Mouse (Mus musculus): ENCODE results near the gene Sox8. TPM values are rescaled to one million over a fixed set of nuclear protein-coding genes. Genes with fewer than 3 reads are reported as not detected.

Sox8 gene
- polyA plus RNA-seq, 1 experiment from 2014 or later = 13.1 TPM

- Histone ChIP-seq H3K9ac (peak overlapping the region; percentile 73), H3K4me3 (replicated peaks) (peak overlapping the region; percentile 75), H3K36me3 (no peaks in the 10 kb centered on the region), H3K27ac (replicated peaks) (peak overlapping the region; percentile 73), H3K9me3 (replicated peaks) (no peaks in the 10 kb centered on the region), H3K4me1 (peaks cover 28% of the 10 kb centered on the region), H3K4me2 (replicated peaks) (peak overlapping the region; percentile 87), H3K27me3 (no peaks in the 10 kb centered on the region)
- ATAC-seq (ENCODE audit: insufficient number of reproducible peaks, low FRiP score, low TSS enrichment, low read depth) = peak; percentile 37
- 7% methylated on average over 21 of the region's 21 CpGs for WGBS
Measured at GRCm38 (mm10) chr17:25579332-25580047, 9.0 kb upstream of the Sox8 start.

DNA sequence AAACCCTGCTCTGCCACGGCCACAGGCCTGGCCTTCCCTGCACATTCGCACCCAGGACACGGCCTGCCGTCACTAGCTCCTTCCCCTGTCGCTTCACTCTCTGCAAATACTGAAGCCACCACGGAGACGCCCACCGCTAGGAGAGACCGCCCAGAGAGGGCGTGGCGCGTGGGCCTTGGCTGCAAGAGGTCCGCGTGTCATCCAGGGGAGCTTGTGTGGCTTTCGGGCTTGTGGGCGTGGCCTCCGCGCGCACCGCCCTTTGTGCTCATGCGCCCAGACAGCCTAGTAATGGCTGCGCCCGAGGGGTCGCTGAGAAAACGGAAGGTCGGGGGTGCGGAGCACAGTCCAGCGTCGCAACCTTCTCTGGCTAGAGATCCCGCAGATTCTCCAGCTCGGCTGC lies 8.4 kb upstream of the Sox8 start, which contains the start of gene Lmf1:
TSS of gene Lmf1 (plus strand) at position 166 of the 400 bp plus-strand sequence.
- peaks cover 3% of the 10 kb centered on the region; the same call in 1 of the 2 replicates for H3K27me3 ChIP-seq
- H3K4me3 ChIP-seq (replicated peaks) = peak within 1 kb of the TSS; percentile 75
- peak within 1 kb of the TSS; percentile 87 for H3K4me2 ChIP-seq (replicated peaks)
- H3K9me3 ChIP-seq (replicated peaks) = no peaks in the 10 kb centered on the region
- H3K36me3 ChIP-seq = no peaks in the 10 kb centered on the region
- H3K4me1 ChIP-seq = peaks cover 28% of the 10 kb centered on the region
- peak within 1 kb of the TSS; percentile 73 for H3K9ac ChIP-seq
- peak; percentile 95 for ATAC-seq (ENCODE audit: insufficient number of reproducible peaks, low FRiP score, low TSS enrichment, low read depth)
- peak within 1 kb of the TSS; percentile 73 for H3K27ac ChIP-seq (replicated peaks)
- WGBS = under 1% methylated on average over 31 of the region's 31 CpGs

DNA sequence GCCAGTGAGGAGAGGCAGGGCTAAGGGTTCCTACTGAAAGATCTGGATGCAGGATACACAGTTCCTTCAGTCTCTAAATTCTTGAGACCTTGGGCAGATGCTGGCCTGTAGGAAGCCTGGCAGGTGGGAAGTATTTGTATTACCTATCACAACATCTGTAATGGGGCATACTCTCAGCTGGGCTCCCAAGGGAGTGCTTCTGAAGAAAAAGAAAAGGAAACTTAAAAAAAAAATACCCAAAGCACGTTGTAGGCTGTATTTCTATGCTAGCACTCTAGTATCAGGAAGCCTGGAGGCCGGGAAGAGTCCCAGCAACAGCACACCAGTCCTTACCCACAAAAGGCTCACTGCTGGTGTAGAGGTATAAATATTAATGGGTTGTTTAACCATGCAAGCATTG lies 7.2 kb upstream of the Sox8 start:
- peaks cover 28% of the 10 kb centered on the region for H3K4me1 ChIP-seq
- peaks cover 3% of the 10 kb centered on the region; the same call in 1 of the 2 replicates for H3K27me3 ChIP-seq
- WGBS = 36% methylated on average over 2 of the region's 2 CpGs
- H3K9me3 ChIP-seq (replicated peaks) = no peaks in the 10 kb centered on the region
- no peaks in the 10 kb centered on the region for H3K36me3 ChIP-seq
- no peak overlapping the region for H3K9ac ChIP-seq
- ATAC-seq (ENCODE audit: insufficient number of reproducible peaks, low FRiP score, low TSS enrichment, low read depth) = no peak
- H3K4me3 ChIP-seq (replicated peaks) = no peak overlapping the region
- H3K4me2 ChIP-seq (replicated peaks) = no peak overlapping the region
- H3K27ac ChIP-seq (replicated peaks) = no peak overlapping the region

DNA sequence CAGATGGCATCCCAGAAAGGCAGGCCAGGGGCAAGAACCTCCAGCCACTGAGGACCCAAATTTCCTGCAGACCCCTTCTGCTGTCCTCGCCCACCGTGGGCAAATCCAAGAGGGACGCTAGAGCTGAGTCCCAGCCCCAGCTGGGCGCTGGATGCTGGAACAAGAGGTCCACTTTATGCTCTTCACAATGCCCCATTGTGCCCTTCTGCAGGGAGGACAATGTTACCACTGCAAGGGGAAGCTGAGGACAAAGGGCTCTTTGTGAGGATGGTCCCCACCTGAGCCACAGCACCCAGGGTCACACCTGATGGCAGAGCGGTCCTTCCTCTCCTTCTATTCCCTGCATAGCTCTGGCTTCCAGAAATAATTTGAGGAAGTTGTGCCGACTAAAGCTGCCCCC lies 6.8 kb upstream of the Sox8 start:
- Histone ChIP-seq H3K9ac (no peak overlapping the region), H3K27me3 (peaks cover 6% of the 10 kb centered on the region), H3K9me3 (replicated peaks) (no peaks in the 10 kb centered on the region), H3K4me2 (replicated peaks) (no peak overlapping the region), H3K4me1 (peaks cover 28% of the 10 kb centered on the region), H3K27ac (replicated peaks) (no peak overlapping the region), H3K4me3 (replicated peaks) (no peak overlapping the region), H3K36me3 (no peaks in the 10 kb centered on the region)
- ATAC-seq (ENCODE audit: insufficient number of reproducible peaks, low FRiP score, low TSS enrichment, low read depth) = no peak
- WGBS = 43% methylated on average over 6 of the region's 6 CpGs

GRCm38 (mm10) chr17:25576034-25576433 lies 5.5 kb upstream of the Sox8 start:
- no peaks in the 10 kb centered on the region for H3K36me3 ChIP-seq

GRCm38 (mm10) chr17:25575208-25575971 lies 4.9 kb upstream of the Sox8 start:
- H3K27me3 ChIP-seq = peaks cover 14% of the 10 kb centered on the region
- WGBS = 64% methylated on average over 12 of the region's 12 CpGs
- no peak overlapping the region for H3K9ac ChIP-seq
- no peaks in the 10 kb centered on the region for H3K9me3 ChIP-seq (replicated peaks)
- no peak overlapping the region for H3K27ac ChIP-seq (replicated peaks)
- no peak overlapping the region for H3K4me2 ChIP-seq (replicated peaks)
- no peaks in the 10 kb centered on the region for H3K36me3 ChIP-seq
- H3K4me1 ChIP-seq = peaks cover 36% of the 10 kb centered on the region
- H3K4me3 ChIP-seq (replicated peaks) = no peak overlapping the region
- ATAC-seq (ENCODE audit: insufficient number of reproducible peaks, low FRiP score, low TSS enrichment, low read depth) = 0 out of 2 replicates have a peak, but pooled peaks have one; percentile 35

More at GRCm38 (mm10) chr17:25576034-25576433, 5.5 kb upstream of the Sox8 start:
- Histone ChIP-seq H3K9ac (no peak overlapping the region), H3K4me1 (peaks cover 33% of the 10 kb centered on the region), H3K27ac (replicated peaks) (no peak overlapping the region), H3K9me3 (replicated peaks) (no peaks in the 10 kb centered on the region), H3K4me3 (replicated peaks) (no peak overlapping the region), H3K4me2 (replicated peaks) (no peak overlapping the region), H3K27me3 (peaks cover 14% of the 10 kb centered on the region)
- no peak for ATAC-seq (ENCODE audit: insufficient number of reproducible peaks, low FRiP score, low TSS enrichment, low read depth)
- 57% methylated on average over 2 of the region's 2 CpGs for WGBS

- WGBS = 6% methylated on average over 8 of the region's 8 CpGs
- ATAC-seq (ENCODE audit: insufficient number of reproducible peaks, low FRiP score, low TSS enrichment, low read depth) = no peak
- peaks cover 43% of the 10 kb centered on the region for H3K4me1 ChIP-seq
- H3K27ac ChIP-seq (replicated peaks) = no peak overlapping the region
- no peak overlapping the region for H3K9ac ChIP-seq
- peaks cover 36% of the 10 kb centered on the region for H3K27me3 ChIP-seq
- H3K4me3 ChIP-seq (replicated peaks) = peak overlapping the region; percentile 54
- H3K36me3 ChIP-seq = no peaks in the 10 kb centered on the region
- peak overlapping the region; percentile 93 for H3K4me2 ChIP-seq (replicated peaks)
- no peaks in the 10 kb centered on the region for H3K9me3 ChIP-seq (replicated peaks)
Measured at GRCm38 (mm10) chr17:25571453-25571820, 951 bp upstream of the Sox8 start.

GRCm38 (mm10) chr17:25569833-25570647 lies 446 bp downstream of the Sox8 start:
- Histone ChIP-seq H3K36me3 (no peaks in the 10 kb centered on the region), H3K27me3 (peaks cover 36% of the 10 kb centered on the region), H3K9ac (peak overlapping the region; percentile 26), H3K4me3 (replicated peaks) (peak overlapping the region; percentile 54), H3K4me1 (peaks cover 43% of the 10 kb centered on the region), H3K9me3 (replicated peaks) (no peaks in the 10 kb centered on the region), H3K27ac (replicated peaks) (no peak overlapping the region), H3K4me2 (replicated peaks) (peak overlapping the region; percentile 93)
- 1% methylated on average over 54 of the region's 54 CpGs for WGBS
- ATAC-seq (ENCODE audit: insufficient number of reproducible peaks, low FRiP score, low TSS enrichment, low read depth) = 0 out of 2 replicates have a peak, but pooled peaks have one; percentile 3

- H3K27ac ChIP-seq (replicated peaks) = no peak overlapping the region
- ATAC-seq (ENCODE audit: insufficient number of reproducible peaks, low FRiP score, low TSS enrichment, low read depth) = no peak
Measured at GRCm38 (mm10) chr17:25568880-25569279, 1.6 kb downstream of the Sox8 start.

DNA sequence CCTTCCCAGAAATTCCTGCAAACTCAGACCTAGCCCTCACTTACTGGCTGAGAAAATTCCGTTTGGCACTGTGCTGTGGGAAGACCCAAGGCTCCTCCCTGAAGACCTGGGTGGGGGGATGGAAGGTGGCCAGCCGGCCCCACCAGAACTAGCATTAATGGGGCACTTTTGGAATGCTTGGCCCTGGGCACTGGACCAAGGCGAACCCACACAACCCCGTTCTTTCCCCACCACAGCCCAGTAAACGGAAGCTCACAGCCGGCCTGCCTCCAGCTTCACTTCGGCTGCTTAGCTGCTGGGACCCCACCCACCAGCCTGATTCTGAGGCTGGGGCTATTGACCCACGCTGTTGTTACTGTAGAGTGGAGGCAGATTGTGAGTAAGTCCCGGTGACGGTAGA lies 2.3 kb downstream of the Sox8 start:
- H3K9ac ChIP-seq = no peak overlapping the region
- no peaks in the 10 kb centered on the region for H3K36me3 ChIP-seq
- peaks cover 33% of the 10 kb centered on the region for H3K27me3 ChIP-seq
- no peak overlapping the region for H3K27ac ChIP-seq (replicated peaks)
- peak overlapping the region; percentile 93 for H3K4me2 ChIP-seq (replicated peaks)
- WGBS = 30% methylated on average over 10 of the region's 10 CpGs
- peak overlapping the region; percentile 54 for H3K4me3 ChIP-seq (replicated peaks)
- peaks cover 42% of the 10 kb centered on the region for H3K4me1 ChIP-seq
- ATAC-seq (ENCODE audit: insufficient number of reproducible peaks, low FRiP score, low TSS enrichment, low read depth) = peak; percentile 37
- H3K9me3 ChIP-seq (replicated peaks) = no peaks in the 10 kb centered on the region

More at GRCm38 (mm10) chr17:25568880-25569279, 1.6 kb downstream of the Sox8 start:
- WGBS = 55% methylated on average over 11 of the region's 11 CpGs
- Histone ChIP-seq H3K4me3 (replicated peaks) (peak overlapping the region; percentile 54), H3K36me3 (no peaks in the 10 kb centered on the region), H3K4me1 (peaks cover 42% of the 10 kb centered on the region), H3K9me3 (replicated peaks) (no peaks in the 10 kb centered on the region), H3K4me2 (replicated peaks) (peak overlapping the region; percentile 93), H3K27me3 (peaks cover 33% of the 10 kb centered on the region), H3K9ac (no peak overlapping the region)
